Mouse (Mus musculus): ENCODE results near the gene B4galt4.

DNA sequence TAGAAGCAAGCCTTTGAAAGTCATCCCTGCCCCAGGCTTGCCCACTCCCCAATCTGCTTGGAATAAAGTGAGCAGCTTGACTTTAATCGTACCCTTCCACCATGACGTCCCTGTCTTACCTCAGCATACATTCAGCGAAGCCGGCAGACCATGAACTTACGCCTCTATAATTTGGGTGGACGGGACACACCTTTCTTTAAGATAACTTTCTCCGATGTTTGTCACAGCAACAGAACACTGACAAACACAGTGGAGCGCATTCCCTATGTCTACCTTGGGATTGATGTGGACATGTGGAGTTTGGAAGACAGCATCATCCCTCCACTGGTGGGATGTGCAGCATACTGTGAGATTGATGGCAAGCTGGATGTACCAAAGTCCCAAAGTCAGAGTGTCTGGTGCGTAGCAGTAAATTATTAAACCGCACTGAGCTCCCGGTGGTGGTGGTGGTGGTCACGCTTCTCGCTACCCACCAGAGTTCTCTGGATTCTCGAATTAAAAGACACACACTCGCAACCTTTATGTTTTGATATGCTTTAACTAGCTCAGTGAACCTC is 13.4 kb upstream of the B4galt4 start:
- TF ChIP-seq CTCF (IDR thresholded peaks at IDR 0.05; ENCODE audit: borderline replicate concordance, control insufficient read depth, extremely low read depth, insufficient read depth, low read length, poor library complexity) (no peak), POLR2A (IDR thresholded peaks at IDR 0.05; ENCODE audit: control insufficient read depth, extremely low read depth, insufficient read depth, low read length, poor library complexity) (no peak)

Measured in thymus, adult 2 months (tissue).